Mouse (Mus musculus) G1E (cell line): ENCODE measurements around the gene Arhgef19.

Source experiments
- CTCF ChIP-seq: IDR thresholded peaks from 2 replicates; pipeline ENCODE4 v1.5.1; 2012; ENCODE audit warnings: low read depth, low read length, inconsistent platforms, mixed read lengths
- GATA1 ChIP-seq: IDR thresholded peaks from 2 replicates; pipeline ENCODE4 v1.6.1; 2012; ENCODE audit warnings: borderline replicate concordance, low read length, inconsistent platforms, mixed read lengths
- GATA2 ChIP-seq: IDR thresholded peaks from 2 replicates; pipeline ENCODE4 v1.6.1; 2012; ENCODE audit warnings: low read depth, low read length, inconsistent platforms, borderline replicate concordance
- POLR2AphosphoS5 ChIP-seq: IDR thresholded peaks from 2 replicates; pipeline ENCODE4 v1.6.1; 2012; ENCODE audit warnings: low read depth, low read length, inconsistent platforms; ENCODE audit not compliant: insufficient replicate concordance
- TAL1 ChIP-seq: conservative IDR thresholded peaks from 2 replicates; pipeline ENCODE4 v1.6.1; 2012; ENCODE audit warnings: low read depth, low read length, inconsistent platforms, mixed read lengths

DNA sequence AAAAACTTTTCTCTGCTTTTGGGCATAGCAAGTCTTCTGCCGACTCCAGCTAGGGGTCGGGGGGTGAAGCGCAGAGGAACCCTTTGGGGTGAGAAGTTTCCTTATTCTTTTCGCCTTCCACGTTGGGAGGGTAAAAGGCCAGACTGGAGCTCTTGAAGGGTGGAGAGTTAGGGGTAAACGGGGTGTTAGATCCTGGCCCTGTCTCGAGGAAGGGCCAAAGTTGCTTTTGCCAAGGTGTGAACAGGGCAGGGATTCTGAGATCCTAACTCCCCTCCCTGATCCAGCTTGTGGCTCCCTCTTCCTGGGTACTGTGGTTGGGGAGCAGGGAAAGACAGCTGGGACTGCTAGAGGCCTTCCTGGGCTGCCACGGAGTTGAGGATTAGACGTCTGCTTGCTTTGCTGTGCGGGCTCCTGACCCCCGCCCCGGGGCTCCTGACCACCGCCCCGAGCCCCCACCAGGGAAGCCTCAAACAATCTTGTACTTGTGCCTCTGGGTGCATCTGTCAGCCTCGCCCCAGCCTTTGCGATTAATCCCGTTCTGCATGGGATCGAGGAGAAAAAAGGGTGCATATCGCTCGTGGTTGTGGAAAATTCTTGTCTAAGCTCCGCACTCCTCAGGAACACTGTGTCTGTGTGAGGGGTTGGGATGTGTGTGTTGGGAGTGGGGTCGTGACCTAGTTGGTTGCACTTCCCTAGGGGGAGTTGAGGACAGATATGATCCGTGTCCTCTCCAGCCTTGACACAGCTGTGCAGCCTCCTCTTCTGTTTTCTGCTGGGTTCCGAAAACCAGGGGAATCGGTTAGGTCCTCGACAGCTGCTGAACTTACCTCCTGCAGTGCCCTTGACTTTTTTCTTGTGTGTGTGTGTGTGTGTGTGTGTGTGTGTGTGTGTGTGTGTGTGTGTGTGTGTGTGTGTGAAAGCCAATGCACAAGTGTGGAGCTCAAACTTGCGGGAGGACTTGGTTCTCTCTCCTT is 63.4 kb downstream of the Arhgef19 start:
- TF ChIP-seq CTCF, result no peak
- no peak for TF ChIP-seq TAL1
- TF ChIP-seq GATA2, result no peak
- no peak for TF ChIP-seq POLR2AphosphoS5
- TF ChIP-seq GATA1, result no peak
